Mouse (Mus musculus) spleen, embryonic (tissue): ENCODE results near the gene Fxyd7.

Experiments
- CTCF ChIA-PET: fragments of 350-600 bp; sonication (Branson Sonifier 250); formaldehyde crosslinking; loops from one replicate; lab custom pipeline; 2022; lab: Charles Lee

Gene Fxyd7

GRCm38 (mm10) chr7:31077885-31078445, 26.7 kb upstream of the Fxyd7 start:
- CTCF ChIA-PET = interaction anchor here (0.5 to 1.0 kb wide), 2 partner anchors 18 to 46 kb away, joined by 3 to 10 read pairs; no protein-coding TSS in a partner anchor

- CTCF ChIA-PET = interaction anchor here (0.5 to 1.0 kb wide), 3 partner anchors 17 to 891 kb away, joined by 3 to 10 read pairs (median 5); no protein-coding TSS in a partner anchor
Observed at GRCm38 (mm10) chr7:31077470-31077869, 26.2 kb upstream of the Fxyd7 start.

- CTCF ChIA-PET = no interaction called here
Observed at GRCm38 (mm10) chr7:31076492-31076891, 25.2 kb upstream of the Fxyd7 start, which contains the start of gene Fxyd3. Gene Fxyd3 (minus strand): TSS chr7:31076704.

GRCm38 (mm10) chr7:31074713-31075069, 23.4 kb upstream of the Fxyd7 start:
- CTCF ChIA-PET = no interaction called here

- CTCF ChIA-PET = interaction anchor here (0.5 kb wide), 1 partner anchor 260 kb away, joined by 4 read pairs; no protein-coding TSS in a partner anchor
Observed at GRCm38 (mm10) chr7:31074061-31074712, 22.9 kb upstream of the Fxyd7 start.

GRCm38 (mm10) chr7:31073546-31073945, 22.3 kb upstream of the Fxyd7 start:
- CTCF ChIA-PET = no interaction called here

- CTCF ChIA-PET = no interaction called here
Observed at GRCm38 (mm10) chr7:31072326-31072725, 21.1 kb upstream of the Fxyd7 start.

- CTCF ChIA-PET = no interaction called here
Observed at GRCm38 (mm10) chr7:31070324-31070723, 19.1 kb upstream of the Fxyd7 start.

GRCm38 (mm10) chr7:31069491-31069890, 18.2 kb upstream of the Fxyd7 start:
- CTCF ChIA-PET = no interaction called here

GRCm38 (mm10) chr7:31067836-31068235, 16.6 kb upstream of the Fxyd7 start:
- CTCF ChIA-PET = interaction anchor here (0.7 kb wide), 1 partner anchor 16 kb away, joined by 3 read pairs; no protein-coding TSS in a partner anchor

- CTCF ChIA-PET = no interaction called here
Observed at GRCm38 (mm10) chr7:31063074-31063560, 11.8 kb upstream of the Fxyd7 start.

- CTCF ChIA-PET = interaction anchor here (0.5 to 0.7 kb wide), 2 partner anchors 17 to 37 kb away, joined by 3 to 4 read pairs; no protein-coding TSS in a partner anchor
Observed at GRCm38 (mm10) chr7:31060621-31061010, 9.3 kb upstream of the Fxyd7 start.

GRCm38 (mm10) chr7:31059919-31060620, 8.8 kb upstream of the Fxyd7 start:
- CTCF ChIA-PET = interaction anchor here (0.7 kb wide), 1 partner anchor 18 kb away, joined by 3 read pairs; no protein-coding TSS in a partner anchor

GRCm38 (mm10) chr7:31059108-31059507, 7.8 kb upstream of the Fxyd7 start, which contains the start of gene Lgi4:
Gene Lgi4 (plus strand): TSS chr7:31059342.
- CTCF ChIA-PET = interaction anchor here (0.7 to 1.2 kb wide), 3 partner anchors 38 to 936 kb away, joined by 4 to 6 read pairs (median 5); no protein-coding TSS in a partner anchor

- CTCF ChIA-PET = interaction anchor here (0.8 to 1.2 kb wide), 4 partner anchors 39 to 198 kb away, joined by 3 to 4 read pairs (median 4); no protein-coding TSS in a partner anchor
Observed at GRCm38 (mm10) chr7:31058211-31058610, 6.9 kb upstream of the Fxyd7 start.

- CTCF ChIA-PET = interaction anchor here (0.8 to 1.0 kb wide), 3 partner anchors 39 to 198 kb away, joined by 3 to 4 read pairs (median 4); no protein-coding TSS in a partner anchor
Observed at GRCm38 (mm10) chr7:31057730-31058129, 6.5 kb upstream of the Fxyd7 start.

GRCm38 (mm10) chr7:31057071-31057470, 5.8 kb upstream of the Fxyd7 start, which contains the start of gene Fxyd1:
Gene Fxyd1 (minus strand): TSS chr7:31057199.
- CTCF ChIA-PET = no interaction called here

GRCm38 (mm10) chr7:31056448-31056847, 5.2 kb upstream of the Fxyd7 start:
- CTCF ChIA-PET = no interaction called here

GRCm38 (mm10) chr7:31055883-31056282, 4.6 kb upstream of the Fxyd7 start:
- CTCF ChIA-PET = no interaction called here

GRCm38 (mm10) chr7:31055354-31055824, 4.1 kb upstream of the Fxyd7 start:
- CTCF ChIA-PET = interaction anchor here (0.5 kb wide), 1 partner anchor 10 kb away, joined by 4 read pairs; no protein-coding TSS in a partner anchor

GRCm38 (mm10) chr7:31054661-31055320, 3.5 kb upstream of the Fxyd7 start:
- CTCF ChIA-PET = interaction anchor here (0.5 kb wide), 1 partner anchor 11 kb away, joined by 4 read pairs; no protein-coding TSS in a partner anchor
